Mouse (Mus musculus) ovary, postnatal 10 days (tissue): ENCODE data around the gene Manba.
"Not testable (repeated sequence)": the region's sequence is repeated elsewhere in the genome, so short reads cannot be mapped to it uniquely, and the experiment has no call there.

Experiments used
- DNase-seq: peaks from one replicate; pipeline ENCODE4 v3.0.0; 2022; ENCODE audit warnings: low spot score

The Manba gene

DNA sequence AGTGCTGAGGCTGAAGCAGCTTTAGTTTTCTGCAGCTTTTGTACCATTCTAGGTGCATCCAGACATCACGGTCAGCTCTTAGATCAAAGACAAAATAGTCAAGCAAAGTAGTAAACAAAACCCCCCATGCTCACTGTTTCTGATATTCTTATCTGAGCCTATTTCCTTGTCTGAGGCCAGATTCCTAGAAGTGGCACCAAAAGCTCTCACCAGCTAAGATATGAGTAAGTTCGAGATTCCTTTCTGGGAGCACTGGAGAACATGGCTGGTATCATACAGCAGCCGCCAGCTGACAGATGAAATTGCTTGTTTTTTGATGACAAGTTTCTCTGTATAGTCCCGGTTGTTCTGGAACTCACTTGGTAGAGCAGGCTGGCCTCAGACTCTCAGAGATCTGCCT lies 2.4 kb downstream of the Manba start:
- DNase-seq: no peak

DNA sequence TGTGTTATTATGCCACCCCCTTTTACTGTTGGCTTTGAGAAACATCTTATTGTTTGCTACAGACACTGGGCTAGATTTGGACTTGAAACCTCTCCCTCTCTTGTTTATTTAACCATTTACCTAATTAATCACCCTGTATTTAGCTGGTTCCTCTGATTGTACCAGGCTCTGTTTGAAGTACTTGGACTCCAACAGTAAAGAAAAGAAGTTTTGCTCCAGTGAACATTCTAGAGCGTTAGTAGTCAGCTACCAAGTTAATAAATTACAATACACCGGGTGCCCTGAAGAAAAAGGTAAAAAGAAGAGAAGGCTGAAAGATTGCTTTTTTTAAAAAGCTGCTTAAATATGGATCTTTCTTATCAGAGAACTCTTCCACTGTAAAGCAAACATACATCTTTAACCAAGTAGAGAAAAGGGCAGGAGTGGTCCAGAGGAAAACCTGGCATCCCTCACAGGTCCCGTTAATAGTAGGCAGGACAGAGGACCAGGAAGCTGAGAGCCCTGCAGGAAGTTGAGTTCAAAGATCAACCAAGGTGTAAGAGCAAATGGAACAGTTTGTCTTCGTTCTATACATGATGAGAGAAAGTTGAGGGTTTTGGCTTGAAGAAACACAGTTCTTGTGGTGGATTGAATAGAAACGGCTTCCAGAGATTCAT lies 4.6 kb downstream of the Manba start:
- no peak for DNase-seq

DNA sequence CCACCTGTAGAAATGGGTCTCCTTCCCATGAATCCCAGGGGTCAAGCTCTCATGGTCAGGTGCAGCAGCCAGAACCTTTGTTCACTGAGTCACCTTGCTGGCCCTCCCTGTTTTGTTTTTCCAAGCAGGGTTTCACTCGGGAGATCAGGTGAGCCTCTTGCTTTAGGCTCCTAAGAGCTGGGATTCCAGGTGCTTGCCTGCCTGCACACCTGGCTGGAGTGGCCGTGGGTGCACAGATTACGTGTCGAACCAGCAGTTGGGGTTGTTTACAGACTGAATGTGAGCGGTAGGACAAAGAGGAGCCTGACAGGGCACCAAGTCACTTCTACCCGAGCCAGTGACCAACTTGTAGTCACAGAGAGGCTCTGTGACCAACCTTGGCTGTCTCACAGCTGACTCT lies 5.7 kb downstream of the Manba start:
- DNase-seq: no peak

DNA sequence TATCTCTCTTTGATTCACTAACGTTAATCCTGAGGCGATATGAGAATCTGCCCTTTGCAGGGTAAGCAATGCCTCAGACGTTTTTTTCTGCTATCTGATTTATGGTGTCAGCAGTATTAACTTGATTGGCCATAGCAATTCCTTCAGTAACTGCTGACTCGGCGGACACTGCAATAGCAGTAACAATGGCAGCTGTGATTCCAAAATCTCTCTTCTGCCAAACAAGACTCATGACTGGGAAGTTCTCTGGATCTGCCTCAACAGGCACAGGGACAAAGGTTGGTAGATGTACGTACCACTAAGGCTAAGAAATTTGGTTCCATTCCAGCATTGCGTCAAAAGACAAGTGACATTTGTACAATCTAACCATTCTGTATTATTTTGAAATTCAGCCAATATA lies 7.9 kb downstream of the Manba start:
- DNase-seq: not testable (repeated sequence)

DNA sequence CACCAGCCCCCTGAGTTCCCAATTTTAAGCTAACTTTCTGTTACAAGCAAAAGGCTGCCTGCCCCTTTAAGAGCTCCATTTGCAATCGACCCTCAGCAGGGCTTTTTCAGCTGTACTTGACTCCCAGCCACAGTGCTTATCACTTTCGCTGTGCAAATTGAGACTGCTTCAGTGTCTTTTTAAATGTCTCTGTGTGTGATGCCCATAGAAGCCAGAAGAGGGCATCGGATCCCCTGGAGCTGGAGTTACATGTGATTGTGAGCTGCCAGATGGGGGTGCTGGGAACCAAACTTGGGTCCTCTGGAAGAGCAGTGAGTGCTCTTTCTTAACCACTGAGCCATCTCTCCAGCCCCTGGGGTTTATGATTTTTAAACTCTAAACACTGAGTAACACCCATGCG lies 12.5 kb downstream of the Manba start:
- DNase-seq: not testable (repeated sequence)

DNA sequence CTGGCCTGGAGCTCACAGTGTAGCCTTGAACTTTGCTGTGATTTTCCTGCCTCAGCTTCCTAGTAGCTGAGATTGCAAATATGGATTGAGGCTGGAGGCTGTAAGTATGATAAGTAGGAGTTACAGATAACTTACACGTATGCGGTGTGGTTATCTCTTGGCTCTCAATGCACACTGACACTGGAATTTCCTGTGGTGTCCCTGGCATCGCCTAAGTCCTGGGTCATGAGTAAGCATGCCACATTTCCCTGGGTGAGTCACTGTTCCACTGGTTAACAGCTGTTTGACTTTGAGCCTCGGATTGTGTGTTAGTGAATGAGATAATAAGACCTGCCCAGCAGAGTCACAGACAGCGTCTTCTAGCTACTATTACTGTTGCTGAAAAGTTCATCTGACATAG lies 13.5 kb downstream of the Manba start:
- DNase-seq: no peak

DNA sequence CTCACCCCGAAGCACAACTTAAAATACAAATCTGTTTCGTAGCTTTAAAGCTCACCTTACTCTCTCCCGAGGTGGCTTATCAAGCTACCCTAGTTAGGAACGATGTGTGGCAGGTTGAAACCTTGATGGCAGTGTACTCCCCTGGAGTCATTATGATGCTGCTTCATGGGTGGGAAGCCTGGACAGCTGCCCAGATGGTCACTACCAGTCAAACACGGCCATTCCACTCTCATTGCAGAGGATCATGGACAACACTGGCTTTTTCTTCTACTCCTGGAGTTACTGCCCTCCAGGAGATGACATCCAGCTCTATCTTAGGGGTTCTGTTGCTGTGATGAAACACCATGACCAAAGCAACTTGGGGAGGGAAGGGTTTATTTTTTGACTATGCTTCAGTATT lies 17.7 kb downstream of the Manba start:
- no peak for DNase-seq

DNA sequence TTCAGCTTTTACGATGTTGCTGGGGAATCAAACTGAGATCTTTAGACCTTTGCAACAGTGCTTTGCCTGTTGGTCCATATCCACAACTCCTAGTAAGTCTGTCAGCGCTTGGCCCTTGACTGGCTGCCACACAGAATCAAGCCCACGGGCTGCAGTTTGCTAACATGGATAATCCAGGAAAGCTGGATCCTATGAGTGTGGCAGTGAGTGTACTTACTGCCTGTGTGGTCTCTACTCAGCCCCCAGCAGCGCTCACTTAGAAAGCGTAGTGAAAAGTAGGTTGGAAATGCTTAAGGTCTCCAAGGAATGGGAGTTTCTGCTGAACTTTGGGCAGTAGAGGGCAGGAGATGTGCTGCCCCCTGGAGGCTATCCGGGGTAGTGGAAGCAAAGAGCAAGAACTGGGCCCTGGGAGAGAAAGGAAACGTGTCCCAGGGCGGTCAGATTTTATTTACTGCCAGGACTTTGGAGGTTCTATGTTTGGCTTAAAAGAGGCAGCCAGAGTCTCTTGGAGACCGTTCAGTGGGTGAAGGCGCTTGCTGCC lies 20.0 kb downstream of the Manba start:
- no peak for DNase-seq

DNA sequence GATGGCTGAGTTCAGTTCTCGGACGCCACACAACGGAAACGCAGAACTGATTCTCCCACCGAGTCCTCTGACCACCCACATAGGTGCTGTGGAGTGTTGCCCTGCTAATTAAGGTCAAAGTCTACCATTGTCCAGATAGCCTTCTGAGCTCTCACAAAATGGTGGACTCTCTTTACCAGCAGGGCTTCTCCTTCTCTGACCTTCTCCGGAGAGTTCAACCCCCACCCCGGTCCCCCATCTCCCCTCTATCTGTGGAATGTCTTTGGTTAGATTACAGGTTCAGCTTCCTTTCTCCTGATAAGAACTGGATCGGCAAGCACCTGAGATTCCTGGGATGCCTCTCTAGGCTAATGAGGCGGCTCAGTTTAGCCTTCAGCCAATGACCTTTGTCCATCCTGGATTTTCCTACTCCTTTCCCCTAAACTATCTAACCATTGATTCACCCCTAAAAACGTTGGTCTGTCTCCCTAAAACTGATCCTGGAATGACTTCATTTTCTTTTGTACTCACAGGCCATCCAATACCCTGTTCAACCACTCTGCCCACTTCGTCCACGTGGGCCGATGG lies 20.6 kb downstream of the Manba start:
- no peak for DNase-seq

DNA sequence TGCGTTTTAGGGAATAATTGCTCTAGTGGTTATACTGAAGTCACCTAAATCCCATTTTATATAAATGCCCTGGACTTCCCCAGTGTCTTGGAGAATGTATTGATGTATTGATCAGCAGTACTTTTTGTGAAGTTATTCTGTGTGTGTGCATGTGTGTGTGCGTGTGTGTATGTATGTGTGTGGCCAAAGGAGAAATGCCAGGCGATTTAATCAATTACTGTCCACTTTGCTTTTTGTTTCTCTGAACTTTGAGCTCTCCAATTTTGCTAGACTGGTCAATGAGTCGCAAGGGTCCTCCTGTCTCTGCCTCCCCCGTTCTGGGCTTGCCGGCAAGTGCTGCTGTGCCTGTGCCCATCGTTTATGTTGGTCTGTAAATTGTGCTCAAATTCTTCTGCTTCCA lies 22.1 kb downstream of the Manba start:
- DNase-seq: no peak

DNA sequence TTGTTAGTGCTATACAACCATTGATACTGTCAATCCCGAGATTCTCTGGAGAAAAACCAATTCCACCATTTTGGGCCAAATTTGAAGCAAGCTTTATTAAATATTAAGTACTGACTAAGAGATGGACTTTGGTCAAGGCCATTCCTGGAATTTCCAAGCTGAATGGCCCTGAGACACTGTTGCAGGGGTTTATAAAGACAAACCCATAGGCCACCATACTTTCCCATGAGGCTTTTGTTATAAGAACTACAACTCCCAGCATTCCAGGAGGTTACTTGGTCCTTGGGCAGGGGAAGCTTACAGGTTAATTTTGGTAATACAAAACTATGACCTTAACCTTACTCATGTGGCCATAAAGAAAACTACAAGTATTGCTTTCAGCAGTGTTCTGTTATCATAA lies 22.8 kb downstream of the Manba start:
- DNase-seq: no peak

DNA sequence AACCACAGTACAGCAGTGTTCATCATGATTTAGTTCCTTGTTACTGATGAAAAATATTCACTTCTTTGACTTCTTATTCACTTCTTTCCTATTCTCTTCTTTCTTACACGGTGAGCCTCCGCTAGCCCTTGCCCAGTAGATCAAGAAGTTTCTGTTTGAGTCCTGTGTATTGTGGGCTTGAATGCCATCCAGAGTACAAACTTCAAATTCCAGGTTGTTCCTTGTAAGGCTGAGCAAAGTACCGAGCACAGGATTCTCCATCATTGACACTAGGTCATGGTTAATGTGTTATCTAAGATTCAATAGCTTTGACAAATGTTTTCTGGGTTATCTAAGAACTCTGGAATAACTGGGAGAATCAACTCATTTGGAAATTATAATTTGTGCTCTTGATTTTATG lies 25.0 kb downstream of the Manba start:
- no peak for DNase-seq

DNA sequence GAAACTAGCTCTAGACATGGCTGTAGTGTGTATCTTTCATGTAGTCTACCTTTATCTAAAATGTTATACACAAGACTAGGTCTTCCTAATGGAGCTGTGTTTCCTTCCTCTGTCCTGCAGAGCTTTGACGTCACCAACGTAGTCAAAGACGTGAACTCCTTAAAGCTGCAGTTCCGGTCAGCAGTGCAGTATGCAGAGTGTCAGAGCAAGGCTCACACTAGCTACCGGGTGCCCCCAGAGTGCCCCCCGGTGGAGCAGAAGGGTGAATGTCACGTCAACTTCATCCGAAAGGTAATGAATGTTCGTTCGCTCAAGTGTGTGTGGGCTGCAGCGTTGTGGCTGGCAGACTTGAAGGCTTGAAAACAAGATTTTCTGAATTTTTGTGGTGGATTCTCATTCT lies 26.3 kb downstream of the Manba start:
- DNase-seq: no peak

DNA sequence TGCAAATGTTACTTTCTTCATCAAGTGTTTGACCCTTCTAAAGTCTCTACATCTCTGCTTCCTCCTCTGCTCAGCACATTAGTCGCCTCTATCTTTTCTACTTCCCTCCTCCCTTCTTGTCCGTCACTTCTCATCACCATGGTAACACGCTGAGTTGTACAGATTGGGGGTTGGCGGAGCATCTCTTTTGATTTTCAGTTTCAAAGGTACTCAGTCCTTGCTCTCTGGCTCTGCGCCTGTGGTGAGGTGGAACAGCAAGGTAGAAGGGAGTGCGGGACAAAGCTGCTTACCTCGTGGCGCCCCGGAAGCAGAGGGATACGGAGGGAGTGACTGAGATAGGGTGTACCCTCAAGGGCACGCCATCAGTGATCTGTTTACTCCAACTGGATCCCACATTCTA lies 27.9 kb downstream of the Manba start:
- no peak for DNase-seq

DNA sequence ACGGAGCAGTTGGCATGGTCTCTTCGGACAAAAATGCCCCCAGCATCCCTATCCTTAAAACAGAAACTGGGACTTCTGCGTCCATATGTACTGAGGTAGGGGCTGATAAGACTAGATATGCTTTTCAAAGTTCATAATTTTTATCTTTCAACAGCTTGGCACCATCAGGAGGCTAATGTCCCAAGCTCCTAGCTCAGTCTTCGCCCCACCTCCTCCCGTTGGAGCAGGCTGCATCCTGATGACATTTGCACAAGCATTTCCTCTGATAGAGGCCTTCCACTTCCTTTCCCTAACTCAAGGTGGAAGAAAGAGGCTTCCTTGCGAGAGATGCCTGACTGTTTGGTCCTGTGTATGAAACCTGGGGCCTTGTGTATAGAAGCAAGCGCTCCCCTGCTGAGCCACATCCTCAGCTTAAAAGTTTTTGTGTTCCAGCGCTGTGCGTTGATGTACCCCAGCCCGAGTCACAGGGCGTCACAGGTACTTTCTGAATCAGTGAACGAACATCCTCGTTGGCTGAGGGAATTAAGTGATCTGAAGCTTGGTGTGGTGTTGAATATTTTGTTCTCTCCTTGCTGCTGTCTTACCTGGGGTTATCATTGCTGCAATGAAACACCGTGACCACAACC lies 28.5 kb downstream of the Manba start:
- no peak for DNase-seq

DNA sequence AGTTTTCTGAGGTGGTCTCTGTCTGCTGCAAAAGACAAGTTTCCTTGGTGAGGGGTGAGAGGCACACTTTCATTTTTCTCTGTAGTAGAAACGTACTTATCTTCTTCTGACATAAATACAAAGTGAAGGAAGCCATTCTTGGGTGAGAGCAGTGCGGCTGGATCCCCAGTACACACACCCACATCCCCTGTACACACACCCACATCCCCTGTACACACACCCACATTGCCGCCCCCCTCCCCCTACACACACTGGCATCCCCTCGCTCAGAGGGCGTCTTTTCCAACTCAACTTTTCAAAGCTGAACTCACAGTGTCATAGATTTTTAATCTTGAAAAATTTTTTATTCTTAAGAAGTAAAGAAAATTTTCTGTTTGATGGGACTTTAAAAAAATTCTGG lies 29.8 kb downstream of the Manba start:
- no peak for DNase-seq

DNA sequence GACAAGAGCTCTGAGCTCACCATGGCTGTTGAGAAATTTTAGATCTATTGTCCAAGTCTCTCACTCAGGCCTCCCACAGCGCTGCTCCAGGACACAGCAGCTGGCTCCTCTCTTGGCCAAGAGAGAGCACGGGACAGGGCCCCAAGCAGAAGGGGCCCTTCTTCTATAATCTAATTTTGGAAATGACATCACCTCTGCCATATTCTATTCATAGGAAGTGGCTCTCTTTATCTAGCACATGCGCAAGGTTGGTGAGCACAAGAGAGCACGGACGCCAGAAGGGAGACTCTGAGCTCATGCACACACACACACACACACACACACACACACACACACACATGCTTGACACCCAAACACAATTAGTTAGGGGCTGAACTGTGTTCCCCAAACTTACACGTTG lies 31.5 kb downstream of the Manba start:
- DNase-seq: no peak

DNA sequence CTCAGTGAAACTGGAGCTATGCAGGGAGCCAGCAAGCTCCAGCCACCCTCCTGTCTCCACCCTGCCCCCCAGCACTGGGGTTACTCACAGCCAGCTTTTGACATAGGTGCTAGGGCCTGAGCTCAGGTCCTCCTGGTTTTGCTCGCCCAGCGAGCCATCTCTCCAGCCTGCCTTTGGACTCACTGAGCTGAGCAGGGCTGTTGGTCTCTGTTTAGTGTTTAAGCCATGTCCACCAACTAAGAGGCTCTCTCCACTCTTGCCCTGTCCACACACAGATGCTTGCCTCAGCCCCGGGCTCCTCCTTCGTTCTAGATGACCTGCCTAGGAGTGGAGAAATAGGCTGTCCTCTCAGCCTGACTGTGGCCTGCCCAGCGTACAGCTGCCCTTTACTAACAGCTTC lies 33.5 kb downstream of the Manba start:
- no peak for DNase-seq

DNA sequence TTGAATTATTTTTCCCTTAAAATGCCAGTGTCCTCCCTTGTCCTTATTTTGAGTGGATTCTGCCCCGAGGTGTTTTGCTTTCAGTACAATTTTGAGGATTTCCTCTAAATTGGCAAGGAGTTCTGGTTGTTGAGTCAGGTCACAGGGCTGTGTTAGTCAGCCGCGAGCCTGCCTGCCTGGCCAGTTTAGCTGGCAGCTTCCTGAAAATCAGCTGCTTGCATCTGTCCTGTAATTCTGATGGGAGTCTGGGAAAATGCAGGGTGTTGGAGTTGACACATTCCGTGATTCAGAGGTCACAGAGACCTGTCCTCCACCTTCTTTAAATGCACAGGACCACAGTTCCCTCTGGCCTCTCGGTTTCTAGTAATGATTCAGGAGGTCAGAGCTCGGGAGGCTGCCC lies 34.2 kb downstream of the Manba start:
- DNase-seq: no peak

DNA sequence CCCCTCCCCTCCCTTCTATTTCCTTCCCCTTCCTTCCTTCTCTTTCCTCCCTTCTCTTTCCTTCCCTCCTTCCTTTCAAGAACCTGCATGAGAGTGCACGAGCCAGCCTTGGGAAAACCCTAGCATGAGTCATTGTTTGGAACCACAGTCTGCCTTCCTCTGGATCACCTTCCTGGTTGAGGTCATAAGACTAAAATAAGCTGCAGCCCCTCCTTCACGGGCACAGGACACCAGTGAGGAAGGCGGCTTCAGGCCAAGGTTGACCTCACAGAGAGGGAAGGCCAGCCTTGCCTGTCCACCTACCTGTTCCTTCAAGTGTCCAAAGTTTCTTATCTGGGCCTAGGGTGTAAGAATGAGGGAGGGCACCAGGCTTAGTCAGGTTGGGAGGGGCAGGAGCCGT lies 36.6 kb downstream of the Manba start:
- DNase-seq: peak; percentile 23

DNA sequence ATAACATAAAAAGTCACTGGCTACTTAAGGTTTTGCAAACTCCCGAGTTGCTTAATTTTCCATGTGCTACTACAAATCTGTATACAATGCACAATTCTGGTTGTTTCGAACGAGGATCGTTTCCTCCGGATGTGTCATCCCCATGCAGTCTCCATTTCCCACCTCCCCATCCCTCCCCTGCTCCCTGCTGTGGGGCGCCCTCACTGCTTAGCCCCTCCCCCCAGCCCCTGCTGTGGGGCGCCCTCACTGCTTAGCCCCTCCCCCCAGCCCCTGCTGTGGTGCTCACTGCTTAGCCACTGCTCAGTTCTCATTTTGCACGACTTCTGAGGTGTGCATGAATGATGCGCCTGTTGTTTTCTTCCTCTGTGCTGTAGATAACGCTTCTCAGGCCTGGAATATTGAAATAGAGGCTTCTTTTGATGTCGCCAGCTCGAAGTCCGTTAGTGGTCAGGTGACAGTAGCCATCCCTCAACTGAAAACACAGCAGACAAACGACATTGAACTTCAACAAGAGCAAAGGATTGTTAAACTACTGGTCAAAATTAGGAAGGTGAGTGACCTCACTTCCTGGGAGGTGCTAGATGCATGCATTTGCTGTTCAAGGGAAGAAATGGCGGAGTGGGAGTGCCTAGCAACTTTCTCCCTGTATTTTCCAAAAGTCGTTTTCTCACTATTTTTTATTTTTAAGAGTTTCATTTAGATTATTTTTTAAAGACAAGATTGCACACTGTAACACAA lies 37.4 kb downstream of the Manba start:
- DNase-seq: no peak

DNA sequence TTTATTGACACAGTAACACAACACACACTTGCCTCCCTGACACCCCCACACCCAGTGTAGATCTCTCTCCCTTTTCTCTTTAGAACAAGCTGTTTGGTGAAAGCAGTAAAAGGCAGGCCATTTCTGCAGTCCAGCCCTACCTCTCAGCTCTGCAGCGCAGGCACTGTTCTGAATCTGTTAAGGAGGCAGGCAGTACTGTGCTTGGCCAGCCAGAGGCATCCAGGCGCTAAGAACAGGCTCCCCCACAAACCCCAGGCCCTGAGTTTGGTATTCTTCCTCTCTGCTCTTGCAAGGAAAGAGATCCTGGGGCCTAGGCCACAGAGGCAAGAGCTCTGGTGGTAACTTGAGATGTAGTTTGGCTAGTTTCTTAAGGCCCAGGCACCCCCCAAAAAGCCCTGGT lies 39.5 kb downstream of the Manba start:
- not testable (repeated sequence) for DNase-seq

DNA sequence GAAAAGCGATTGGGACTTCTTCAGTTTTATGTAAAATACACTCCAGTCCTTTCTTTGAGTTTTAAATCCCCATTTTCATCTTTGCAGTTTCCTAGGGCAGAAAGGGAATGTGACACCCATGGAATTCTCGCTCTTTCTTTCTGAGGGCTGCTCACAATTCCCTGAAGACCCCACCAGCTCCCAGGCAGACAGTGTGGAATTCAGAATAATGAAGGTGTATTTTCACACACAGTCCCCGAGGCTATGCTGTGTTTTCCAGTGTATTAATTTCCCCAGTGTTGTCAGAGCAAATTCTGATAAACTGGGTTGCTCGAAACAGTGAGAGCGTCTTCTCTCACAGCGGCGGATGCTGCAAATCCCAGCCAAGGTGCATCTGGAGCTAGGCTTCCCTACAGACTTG lies 44.3 kb downstream of the Manba start:
- DNase-seq: no peak
